Mouse (Mus musculus) heart, postnatal 25 days (tissue): ENCODE results near the gene Slc9a9. TPM values are rescaled to one million over a fixed set of nuclear protein-coding genes. Genes with fewer than 3 reads are reported as not detected.

Experiments used
- DNase-seq: peaks from one replicate; pipeline ENCODE4 v3.0.0; 2022; ENCODE audit warnings: low spot score
- intact Hi-C: fragments of 180-260 bp; cut with DNase I; formaldehyde crosslinking; loops from one replicate; pipeline ENCODE4 v1.15.1; 2025
- total RNA-seq, 2 experiments: library from RNA; stranded (reverse); gene quantifications; 2 replicates each; pipeline ENCODE4 v1.2.3; 2021

Slc9a9 gene
- total RNA-seq, 2 experiments from 2014 or later = 2.2 to 2.6 TPM

DNA sequence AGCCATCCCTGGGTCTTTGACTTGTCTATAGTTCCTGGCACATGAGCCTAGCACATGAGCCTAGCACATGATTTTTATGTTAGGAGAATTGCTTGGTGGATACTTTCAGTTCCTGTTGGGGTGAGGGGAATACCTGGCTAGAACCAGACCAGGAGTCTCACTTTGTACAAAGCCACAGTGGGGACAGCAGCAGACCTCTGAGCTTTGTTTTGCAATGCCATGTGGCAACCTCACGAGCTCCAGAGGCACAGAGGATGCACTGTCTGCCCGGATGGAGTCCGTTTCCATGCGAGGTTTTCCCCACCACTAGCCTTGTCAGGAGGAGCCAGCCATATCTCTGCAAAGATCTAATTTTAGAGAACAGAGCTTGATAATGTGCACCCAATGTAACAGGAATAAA lies 510.9 kb downstream of the Slc9a9 start:
- intact Hi-C loops = no loop called here
- DNase-seq = no peak

DNA sequence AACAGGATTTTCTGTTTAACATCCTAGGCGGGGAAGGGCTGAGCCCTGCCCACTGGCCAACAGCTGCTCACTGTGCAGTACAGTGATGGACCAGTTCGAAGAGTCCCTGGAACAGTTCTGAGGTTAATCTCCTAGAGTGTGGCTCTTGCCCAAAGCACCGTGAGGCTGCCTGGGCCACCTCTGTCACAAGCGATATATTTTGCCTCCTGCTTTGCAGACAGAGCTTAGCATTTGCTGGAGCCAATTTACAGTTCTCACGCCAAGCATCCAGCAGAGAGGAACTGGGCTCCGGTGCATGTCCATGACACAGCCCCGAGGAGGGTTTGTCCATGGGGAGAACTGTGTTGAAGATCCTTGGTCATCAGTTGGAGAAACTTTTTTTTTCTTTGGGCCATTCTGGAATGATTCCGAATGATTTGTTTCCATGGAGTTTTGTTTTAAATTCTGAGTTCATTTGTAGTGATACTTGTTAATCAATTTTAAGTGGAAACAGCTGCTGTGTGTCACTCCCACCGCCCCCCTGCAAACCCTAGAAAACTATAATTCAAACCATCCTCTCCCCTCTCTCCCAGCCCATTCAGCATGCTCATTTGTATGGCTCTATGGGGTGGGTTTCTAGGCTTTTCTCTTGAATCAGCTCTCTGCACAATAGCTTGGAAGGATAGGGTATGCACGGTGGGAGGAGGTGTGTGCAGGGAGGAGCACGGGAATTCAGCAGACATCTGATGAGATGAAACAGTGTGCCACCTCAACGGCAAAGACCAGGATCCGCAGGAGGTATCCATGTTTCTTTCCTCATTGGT lies 511.7 kb downstream of the Slc9a9 start:
- DNase-seq = no peak
- intact Hi-C loops = no loop called here

DNA sequence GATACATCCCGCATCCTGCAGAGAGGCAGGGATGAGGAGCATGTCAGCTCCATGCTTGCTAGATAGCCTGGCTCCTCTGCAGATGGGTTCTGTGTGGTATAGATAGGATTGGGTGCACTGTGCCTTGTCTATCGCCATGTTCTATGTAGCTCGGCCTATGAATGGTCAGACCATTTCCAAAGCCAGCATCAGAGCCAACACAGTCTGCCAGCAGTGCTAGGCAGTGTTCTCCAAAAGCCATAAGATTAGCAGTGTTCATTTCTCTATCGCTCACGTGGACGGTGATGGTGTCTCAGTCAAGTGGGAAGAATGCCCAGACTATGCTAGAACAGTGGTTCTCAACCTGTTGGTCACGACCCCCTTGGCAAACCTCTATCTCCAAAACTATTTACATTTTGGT lies 512.6 kb downstream of the Slc9a9 start:
- intact Hi-C loops = no loop called here

DNA sequence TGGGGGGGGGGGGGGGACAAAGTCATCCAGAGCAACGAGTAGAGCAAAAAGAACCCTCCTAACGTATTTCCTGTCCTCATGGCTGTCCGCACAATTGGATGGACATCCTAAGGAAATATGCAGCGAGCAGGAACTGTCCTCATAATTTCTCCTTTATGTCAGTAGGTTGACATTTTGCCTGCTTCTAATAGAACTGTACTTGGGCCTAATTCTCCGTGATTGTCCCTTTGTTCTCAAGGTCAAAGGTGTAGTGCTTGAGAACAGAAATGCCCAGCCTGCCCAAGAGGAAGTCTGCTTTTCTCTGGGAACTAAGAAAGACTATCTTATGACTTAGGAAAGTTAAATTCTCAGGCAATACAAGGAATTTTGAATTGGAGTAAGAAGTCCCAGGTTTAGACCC lies 514.7 kb downstream of the Slc9a9 start:
- DNase-seq = no peak
- intact Hi-C loops = no loop called here

More for the DNA sequence above, 512.6 kb downstream of the Slc9a9 start:
- no peak for DNase-seq

DNA sequence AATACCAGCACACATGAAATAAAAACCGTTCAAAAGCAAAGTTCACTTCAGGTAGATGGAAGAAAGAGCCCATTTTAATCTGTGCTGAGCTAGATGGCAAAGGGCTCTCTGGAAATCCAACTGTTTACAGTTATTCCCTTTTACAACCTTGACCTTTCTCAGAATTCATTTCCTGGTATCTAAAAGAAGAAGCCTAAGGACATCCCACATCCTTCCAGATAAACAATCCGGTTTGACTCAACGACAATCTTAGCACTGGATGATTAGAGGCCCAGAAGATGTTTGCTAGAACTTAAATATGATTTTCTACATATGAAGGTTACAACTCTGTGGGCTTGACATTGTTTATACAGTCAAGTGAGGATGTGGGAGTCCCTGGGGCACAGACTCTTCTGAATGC lies 516.1 kb downstream of the Slc9a9 start:
- intact Hi-C loops = loop anchor here (5.0 kb wide), 1 partner anchor 221 kb away; the partner anchor contains the start of gene Chst2

DNA sequence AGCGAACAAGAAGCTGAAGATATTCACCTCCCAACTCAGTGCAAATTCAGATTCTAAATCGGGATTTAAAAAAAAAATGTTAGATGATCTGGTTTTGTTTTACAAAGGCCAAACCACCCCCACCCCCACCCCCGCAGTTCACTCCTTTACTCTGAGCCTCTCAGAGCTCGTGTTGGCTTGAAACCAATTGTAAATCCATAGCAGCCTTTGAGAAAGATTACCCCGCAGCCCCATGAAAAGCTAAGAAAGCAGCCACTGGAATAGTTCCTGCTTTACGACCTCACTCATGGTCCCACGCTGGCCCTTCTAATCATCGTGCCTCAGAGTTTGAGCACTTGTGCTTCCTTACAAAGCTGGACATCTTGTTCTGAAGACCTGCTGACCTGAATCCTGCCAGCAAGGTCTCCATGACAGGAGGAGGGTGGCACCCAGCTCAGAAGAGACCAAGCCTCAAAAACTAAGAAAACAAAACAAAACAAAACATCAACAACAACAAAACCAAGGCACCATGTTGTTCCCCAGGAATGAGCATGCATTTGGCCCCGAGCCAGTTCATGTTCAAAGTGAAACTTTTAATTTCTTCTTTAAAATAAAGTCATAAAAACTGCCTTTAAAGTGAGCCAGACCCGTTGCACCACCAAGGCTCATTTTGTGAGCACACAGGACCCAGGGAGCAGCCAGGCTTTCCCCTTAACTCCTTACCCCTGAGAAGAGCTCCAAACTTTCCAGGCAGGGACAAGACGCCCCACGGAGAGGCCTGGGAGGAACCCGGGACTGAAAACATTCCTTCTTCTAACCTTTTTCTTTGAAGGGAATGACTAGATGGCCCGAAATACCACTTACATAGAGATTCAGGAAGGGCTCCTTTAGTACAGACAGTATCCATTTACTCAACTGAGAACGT lies 516.9 kb downstream of the Slc9a9 start:
- intact Hi-C loops = loop anchor here (5.0 kb wide), 1 partner anchor 221 kb away; the partner anchor contains the start of gene Chst2
- no peak for DNase-seq

More for the DNA sequence above, 516.1 kb downstream of the Slc9a9 start:
- DNase-seq = no peak

DNA sequence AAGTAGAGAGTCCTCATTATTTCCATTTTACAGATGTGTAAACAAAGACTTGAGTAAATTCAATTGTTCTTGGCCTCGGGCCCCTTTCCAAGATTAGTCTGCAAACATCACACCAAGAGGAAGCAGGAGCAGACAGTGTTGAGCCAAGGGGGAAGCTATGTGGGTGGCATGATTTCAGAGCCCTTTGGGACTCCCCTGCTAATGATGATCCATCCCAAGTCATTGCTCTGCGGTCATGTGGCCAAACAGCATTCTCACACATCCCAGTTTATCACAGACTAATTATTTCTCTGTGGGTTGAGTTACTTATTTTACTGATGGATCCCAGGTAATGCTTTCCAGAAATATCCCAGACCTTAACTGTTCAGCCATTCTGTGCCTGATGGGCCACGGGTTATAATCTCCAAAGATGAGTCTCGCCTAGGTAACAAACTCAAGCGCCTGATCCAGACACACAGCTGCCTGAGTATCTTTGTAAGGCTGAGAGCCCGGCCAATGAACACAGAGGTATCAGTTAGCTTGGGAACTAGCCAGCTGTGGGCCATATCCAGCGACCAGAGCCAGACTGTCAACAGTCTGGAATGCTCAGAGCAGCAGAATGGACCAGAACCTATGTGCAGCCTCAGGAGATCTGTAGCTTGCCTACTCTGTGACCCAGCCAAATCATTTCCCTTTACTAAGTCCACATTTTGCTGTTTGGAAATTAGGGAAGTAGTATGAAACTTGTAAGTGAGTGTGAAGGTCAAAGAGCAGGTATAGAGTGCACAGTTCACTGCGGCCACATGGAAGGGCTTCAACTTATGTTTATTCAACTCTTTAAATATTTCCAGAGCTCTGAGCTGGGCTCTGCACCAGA lies 518.9 kb downstream of the Slc9a9 start:
- intact Hi-C loops = loop anchor here (5.0 kb wide), 1 partner anchor 219 kb away; the partner anchor contains the start of gene Chst2
- DNase-seq = peak; percentile 31

DNA sequence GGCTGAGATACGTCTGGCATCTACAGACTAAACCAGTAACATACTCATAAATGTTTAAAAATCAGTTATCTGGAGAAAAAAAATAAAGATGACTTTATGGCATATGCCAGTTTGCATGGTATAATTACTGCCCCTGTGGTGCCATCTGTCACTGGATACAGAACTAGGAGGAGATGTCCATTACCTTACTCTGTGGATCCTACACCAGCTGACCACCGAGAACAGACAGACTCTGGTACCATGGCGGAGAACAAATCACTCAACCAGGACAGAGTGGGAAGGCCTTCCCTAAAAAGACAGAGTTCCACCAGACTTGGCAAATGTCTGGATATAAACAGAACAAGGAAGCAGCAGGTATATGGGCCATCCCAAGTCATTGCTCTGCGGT lies 519.5 kb downstream of the Slc9a9 start:
- no peak for DNase-seq
- intact Hi-C loops = loop anchor here (5.0 kb wide), 1 partner anchor 218 kb away; the partner anchor contains the start of gene Chst2

DNA sequence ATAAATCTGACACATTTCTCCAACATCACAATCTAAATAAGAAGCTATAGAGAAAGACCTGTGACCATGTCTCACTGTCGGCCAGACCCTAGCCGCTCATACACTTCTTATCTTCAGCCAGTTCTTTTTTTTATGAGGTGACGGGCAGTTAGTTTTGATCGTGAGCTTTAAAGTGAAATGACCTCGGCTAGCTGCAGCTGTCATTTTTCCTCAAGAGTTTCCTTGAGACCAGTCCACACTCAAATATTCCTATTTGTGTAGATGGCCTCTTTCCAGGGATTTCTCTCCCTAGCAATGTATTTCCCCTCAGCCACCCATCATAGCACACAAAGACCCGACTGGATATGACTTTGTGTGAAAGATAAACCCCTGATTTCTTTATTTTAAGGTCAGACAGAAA lies 521.7 kb downstream of the Slc9a9 start:
- DNase-seq = no peak
- intact Hi-C loops = loop anchor here (5.0 kb wide), 1 partner anchor 86 kb away; no protein-coding TSS in a partner anchor

DNA sequence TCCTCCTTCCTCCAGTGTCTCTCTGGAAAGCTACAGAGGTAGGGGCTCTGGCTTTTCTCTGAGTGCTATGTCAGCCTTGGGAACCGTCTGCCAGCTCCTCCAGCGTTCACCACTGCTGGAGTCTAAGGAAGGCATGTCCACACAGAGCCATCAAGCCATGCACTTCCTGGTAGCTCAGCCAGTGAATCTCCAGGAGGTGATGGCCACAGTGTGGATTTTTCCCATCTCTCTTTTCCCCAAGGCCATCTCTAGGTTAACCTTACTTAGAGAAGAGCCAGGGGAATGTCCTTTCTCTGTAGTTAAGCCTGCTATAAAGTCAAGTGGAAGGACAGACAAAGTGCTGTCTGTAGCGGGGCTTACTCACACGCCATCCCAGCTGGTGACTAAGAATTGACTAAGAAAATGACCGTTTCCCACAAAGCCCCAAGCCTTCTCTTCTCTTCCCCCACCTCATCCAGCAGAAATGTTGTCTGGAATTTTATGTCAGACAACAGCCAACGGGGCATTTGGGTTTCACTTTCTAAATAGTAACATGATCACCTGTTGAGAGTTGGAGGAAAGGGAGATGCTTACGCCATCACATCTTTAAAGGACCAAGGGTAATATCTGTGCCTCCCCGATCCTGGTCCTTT lies 523.3 kb downstream of the Slc9a9 start:
- intact Hi-C loops = loop anchor here (5.0 kb wide), 1 partner anchor 84 kb away; no protein-coding TSS in a partner anchor
- no peak for DNase-seq

DNA sequence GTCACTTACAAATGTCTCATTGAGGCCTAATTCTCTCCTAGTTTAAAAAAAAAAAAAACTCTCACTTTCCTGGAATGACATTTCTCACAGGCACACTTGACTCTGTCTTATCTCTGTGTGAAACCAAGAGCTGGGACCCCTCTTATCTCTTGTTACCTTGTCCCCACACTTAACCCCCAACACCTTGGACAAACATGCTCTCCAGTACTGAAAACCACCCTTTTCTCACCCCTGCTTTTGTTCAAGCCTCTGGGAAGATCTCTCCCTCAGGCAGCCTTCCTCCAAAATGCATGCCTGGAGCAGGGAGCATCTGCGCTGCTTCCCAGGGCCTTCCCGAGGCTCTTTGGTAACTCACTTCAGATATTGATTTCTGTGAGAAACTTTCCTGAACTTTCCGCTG lies 524.0 kb downstream of the Slc9a9 start:
- DNase-seq = no peak
- intact Hi-C loops = loop anchor here (5.0 kb wide), 1 partner anchor 84 kb away; no protein-coding TSS in a partner anchor

DNA sequence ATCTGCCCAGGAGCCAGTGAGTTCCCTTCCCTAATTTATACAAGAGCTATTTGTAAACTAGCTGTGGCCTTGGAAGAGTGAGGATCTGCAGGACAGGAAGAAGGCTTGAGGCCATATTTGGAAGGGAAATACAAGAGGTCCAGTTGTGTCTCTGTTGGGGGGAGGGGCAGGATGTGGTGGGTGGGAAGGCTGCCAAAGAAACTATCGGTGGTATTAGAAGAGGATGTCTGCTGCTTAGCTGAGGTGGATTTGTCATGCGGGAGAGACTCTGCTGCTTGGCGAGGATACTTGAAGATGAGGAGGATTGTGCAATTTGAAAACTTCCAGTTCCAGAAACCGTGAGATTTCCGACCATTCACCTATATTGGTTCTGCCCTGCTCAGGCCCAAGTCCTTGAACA lies 524.4 kb downstream of the Slc9a9 start:
- intact Hi-C loops = loop anchor here (5.0 kb wide), 1 partner anchor 83 kb away; no protein-coding TSS in a partner anchor
- peak; percentile 14 for DNase-seq

DNA sequence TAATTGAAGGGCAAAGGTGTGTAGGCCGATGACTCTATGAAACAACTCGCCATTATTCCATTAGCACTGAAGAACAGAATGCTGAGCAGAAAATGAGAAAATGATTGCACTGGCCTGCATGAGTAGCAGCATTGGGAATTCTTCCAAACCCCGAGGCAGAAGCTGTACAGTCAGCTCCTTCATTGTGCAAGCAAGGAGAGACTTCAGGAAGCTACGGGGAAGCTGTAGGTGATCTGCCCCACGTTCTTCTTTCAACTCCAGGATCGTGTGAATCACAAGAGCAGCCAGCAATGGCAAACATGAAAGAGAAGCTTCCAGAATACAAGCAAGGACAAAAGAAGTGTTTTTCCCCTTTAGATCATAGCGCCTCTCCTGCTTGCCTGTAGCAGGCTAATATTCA lies 538.0 kb downstream of the Slc9a9 start:
- DNase-seq = no peak
- intact Hi-C loops = no loop called here

DNA sequence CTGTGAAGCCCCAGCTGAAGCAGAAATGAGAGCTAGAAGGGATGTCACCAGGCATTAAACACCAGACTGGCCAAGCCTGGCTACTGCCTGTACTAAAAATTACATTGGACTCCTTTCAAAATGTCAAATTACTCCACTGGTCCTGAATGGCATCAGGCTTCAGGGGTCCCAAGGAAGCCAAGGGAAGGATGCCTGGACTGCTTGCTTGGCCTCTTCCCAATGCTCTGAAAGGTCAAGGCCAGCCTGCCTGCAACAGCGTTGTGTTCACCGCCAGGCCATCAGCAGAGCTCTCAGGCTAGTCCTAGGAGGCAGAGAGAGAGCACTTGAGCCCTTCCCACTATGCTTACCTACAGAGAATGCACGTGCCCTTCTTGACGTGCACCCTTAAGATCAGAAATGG lies 539.0 kb downstream of the Slc9a9 start:
- intact Hi-C loops = no loop called here
- DNase-seq = no peak

DNA sequence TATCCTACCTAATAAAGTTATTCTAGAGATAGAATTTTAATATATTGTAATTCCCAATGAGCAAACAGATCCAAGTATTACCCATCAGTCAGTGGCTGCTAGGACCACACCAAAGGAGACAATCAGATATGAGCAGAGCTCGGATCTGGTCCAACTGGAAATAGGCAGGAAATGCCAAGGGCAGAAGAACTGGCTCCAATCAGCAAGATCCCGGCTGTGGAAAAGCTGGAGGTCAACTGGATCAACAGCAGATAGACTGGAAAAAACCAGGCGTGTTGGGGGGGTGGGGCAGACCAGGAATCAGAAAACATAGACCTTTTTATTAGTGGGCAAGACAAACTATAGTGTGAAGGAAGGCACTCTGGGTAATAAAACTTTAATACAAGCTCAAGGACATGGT lies 550.3 kb downstream of the Slc9a9 start:
- DNase-seq = no peak
- intact Hi-C loops = no loop called here

DNA sequence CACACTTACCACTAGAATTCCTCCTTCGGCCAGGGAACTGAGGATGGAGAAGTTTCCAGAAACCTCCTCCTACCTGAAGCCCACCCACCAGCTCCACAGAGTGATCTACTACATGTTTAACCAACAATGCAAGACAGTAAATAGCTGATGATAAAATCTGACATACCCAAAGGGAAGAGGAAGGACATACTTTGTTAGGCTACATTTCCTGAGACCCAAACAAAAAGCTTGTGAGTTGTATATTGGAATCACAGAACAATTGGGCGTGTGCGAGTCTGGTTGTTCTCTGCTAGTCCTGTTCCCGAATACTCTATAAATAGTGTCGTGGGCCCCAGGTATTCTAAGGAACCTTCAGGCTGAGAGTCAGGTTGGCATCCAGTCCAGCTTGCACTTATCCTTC lies 551.6 kb downstream of the Slc9a9 start:
- DNase-seq = no peak
- intact Hi-C loops = no loop called here

DNA sequence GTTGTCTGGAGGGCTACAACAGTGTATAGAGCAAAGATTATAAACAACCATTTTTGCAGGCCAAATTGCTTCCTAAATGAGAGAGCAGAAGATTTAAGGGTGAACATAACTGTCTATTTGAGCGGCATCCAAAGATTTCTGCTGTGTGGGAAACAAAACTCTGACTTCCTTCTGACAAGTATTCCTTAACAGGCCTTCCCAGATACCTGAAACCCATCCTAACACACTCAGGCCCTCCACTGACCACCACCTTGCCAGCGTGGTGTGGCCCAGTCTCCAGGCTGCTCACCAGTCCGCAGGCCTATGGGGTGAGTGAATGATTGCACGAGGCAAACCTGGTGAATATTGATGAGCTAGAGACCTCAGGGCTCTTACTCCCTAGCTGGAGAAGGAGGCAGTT lies 557.3 kb downstream of the Slc9a9 start:
- no peak for DNase-seq
- intact Hi-C loops = no loop called here

DNA sequence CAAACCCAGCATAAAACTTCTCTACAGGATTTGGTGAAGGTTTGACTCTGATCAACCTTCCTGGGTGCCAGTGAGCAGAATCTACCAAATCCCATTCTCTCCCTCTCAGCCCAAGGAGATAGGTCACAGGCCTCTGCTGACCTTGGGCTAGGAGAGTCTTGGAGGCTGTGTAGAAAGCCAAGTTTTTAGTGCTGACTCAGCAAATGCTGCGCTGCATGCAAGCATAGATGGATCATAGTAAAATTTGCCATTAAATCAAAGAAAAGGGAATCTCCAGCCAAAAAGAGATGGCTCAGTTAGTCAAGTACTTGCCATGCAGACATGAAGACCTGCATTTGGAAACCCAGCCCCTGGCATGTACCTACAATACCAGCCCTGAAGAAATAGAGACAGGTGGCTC lies 558.4 kb downstream of the Slc9a9 start:
- intact Hi-C loops = no loop called here
- DNase-seq = no peak

DNA sequence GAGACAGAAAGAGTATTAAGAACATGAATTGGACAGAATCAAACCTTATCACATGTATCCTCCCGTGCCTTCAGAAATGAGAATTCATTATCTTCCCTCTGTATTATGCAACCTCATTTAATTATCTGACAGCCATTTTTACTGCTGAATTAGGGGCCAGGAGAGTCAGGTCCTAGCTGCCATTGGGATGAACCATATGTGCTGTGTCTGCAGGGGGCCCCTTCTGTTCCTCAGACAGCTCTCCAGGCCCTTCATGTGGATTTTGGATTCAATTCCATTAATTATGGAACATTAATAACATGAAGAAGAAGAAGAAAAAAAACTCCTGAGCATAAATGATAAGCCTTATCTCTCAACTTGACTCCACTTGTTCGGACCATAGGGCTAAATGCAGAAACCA lies 559.4 kb downstream of the Slc9a9 start:
- no peak for DNase-seq
- intact Hi-C loops = no loop called here
